Mouse (Mus musculus) left cerebral cortex, postnatal 4 days (tissue): ENCODE data around the gene Disc1. TPM values are rescaled to one million over a fixed set of nuclear protein-coding genes. Genes with fewer than 3 reads are reported as not detected.

Experiments
- DNase-seq: peaks from one replicate; pipeline ENCODE4 v3.0.0-alpha.2; 2022
- intact Hi-C: fragments of 180-260 bp; cut with DNase I; formaldehyde crosslinking; loops from one replicate; pipeline ENCODE4 v1.15.1; 2025
- total RNA-seq, 2 experiments: library from RNA; stranded (reverse); gene quantifications; 2 replicates each; pipeline ENCODE4 v1.2.3; 2021

The Disc1 gene
- total RNA-seq, 2 experiments from 2014 or later, result 3.9 to 4.4 TPM

- intact Hi-C loops, result loop anchor here (10.0 kb wide), 1 partner anchor 508 kb away; no protein-coding TSS in a partner anchor
- DNase-seq, result peak; percentile 73
Measured at GRCm38 (mm10) chr8:125066913-125067595, 13.1 kb downstream of the Disc1 start.

DNA sequence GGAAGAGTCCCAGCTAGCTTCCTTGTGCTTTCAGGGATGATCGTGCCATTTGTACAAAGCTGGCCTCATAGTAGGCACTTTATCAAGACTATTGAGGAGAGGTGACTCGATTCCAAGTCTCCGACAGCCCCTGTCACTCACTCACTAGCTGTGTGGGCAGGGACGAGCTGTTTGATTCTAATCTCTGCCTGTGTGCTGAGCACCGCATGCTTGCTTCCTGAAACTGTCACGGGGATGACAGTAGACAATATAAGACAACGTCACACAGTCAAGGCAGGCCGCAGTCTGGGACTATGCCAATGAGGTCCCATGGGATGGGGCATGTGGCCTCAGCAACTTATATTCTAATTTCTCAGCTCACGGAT is 13.6 kb downstream of the Disc1 start:
- intact Hi-C loops, result loop anchor here (10.0 kb wide), 1 partner anchor 507 kb away; no protein-coding TSS in a partner anchor
- peak; percentile 69 for DNase-seq

- DNase-seq, result no peak
- intact Hi-C loops, result loop anchor here (10.0 kb wide), 1 partner anchor 506 kb away; no protein-coding TSS in a partner anchor
Measured at GRCm38 (mm10) chr8:125068146-125068905, 14.3 kb downstream of the Disc1 start.

DNA sequence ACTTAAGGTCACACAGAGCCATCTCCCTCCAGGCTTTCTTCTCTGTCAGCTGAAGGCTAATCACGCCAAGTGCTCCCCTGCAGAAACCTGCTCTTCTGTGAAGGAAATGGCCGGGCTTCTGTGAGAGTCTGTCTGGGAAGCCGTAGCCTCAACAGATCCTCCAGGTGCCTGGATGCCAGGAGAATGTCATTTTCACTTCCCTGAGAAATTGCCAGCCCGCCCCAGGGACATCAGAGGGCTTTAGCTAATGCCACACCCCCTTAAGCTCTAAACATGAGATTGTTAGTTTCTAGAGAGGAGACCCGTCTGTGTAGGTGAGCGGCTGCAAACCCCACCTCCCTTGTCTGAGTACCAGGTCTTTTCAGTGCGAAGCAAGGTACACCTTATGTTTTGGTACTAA is 15.3 kb downstream of the Disc1 start:
- intact Hi-C loops, result loop anchor here (10.0 kb wide), 1 partner anchor 505 kb away; no protein-coding TSS in a partner anchor
- no peak for DNase-seq

- no peak for DNase-seq
- intact Hi-C loops, result loop anchor here (10.0 kb wide), 1 partner anchor 505 kb away; no protein-coding TSS in a partner anchor
Measured at GRCm38 (mm10) chr8:125069733-125070132, 15.7 kb downstream of the Disc1 start.

- intact Hi-C loops, result no loop called here
- DNase-seq, result no peak
Measured at GRCm38 (mm10) chr8:125074141-125074540, 20.1 kb downstream of the Disc1 start.

- intact Hi-C loops, result no loop called here
- DNase-seq, result no peak
Measured at GRCm38 (mm10) chr8:125074581-125074980, 20.6 kb downstream of the Disc1 start.

DNA sequence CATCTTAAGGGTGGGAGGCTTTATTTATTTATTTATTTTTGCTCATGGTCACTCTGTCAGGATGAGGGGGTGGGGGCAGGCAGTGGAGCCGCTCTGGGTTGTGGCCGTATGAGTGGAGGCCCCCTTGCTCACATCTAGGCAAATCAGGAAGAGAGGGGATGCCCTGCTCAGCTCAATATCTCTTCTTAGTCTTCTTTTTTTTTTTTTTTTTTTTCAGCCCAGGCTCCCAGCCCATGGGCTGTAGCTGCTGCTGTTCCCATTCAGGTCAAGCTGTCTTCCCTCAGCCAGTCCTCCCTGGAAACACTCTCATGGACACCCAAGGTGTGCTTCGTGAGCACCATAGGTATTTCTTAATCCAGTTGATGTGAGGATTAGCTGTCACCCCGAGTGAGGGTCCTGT is 21.4 kb downstream of the Disc1 start:
- no peak for DNase-seq
- intact Hi-C loops, result no loop called here

DNA sequence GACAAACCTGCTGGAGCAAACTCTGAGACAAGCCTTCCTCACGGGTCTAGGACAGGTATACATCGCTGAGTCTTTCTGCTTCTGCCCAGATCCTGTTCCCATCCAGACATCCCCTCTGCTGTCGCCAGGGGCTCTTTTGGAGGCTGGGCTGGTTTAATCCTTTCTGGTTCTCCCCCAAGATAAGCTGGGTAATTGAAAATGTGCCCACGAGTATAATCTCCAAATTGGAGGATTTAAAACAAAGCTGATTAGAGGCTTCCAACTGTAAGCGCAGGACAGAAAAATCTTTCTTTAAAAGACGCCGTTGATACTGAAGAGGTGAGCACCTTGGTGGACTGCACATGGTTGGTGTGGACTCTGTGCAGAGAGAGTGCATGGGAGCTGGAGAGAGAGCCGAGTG is 23.3 kb downstream of the Disc1 start:
- intact Hi-C loops, result no loop called here

GRCm38 (mm10) chr8:125078771-125079384 is 24.9 kb downstream of the Disc1 start:
- intact Hi-C loops, result no loop called here
- DNase-seq, result peak; percentile 91

More for the DNA sequence above, 23.3 kb downstream of the Disc1 start:
- DNase-seq, result no peak

- intact Hi-C loops, result no loop called here
- peak; percentile 31 for DNase-seq
Measured at GRCm38 (mm10) chr8:125080388-125081344, 26.7 kb downstream of the Disc1 start.

GRCm38 (mm10) chr8:125083746-125084145 is 29.8 kb downstream of the Disc1 start:
- intact Hi-C loops, result no loop called here
- peak; percentile 63 for DNase-seq

- no peak for DNase-seq
- intact Hi-C loops, result no loop called here
Measured at GRCm38 (mm10) chr8:125084523-125084922, 30.5 kb downstream of the Disc1 start.

DNA sequence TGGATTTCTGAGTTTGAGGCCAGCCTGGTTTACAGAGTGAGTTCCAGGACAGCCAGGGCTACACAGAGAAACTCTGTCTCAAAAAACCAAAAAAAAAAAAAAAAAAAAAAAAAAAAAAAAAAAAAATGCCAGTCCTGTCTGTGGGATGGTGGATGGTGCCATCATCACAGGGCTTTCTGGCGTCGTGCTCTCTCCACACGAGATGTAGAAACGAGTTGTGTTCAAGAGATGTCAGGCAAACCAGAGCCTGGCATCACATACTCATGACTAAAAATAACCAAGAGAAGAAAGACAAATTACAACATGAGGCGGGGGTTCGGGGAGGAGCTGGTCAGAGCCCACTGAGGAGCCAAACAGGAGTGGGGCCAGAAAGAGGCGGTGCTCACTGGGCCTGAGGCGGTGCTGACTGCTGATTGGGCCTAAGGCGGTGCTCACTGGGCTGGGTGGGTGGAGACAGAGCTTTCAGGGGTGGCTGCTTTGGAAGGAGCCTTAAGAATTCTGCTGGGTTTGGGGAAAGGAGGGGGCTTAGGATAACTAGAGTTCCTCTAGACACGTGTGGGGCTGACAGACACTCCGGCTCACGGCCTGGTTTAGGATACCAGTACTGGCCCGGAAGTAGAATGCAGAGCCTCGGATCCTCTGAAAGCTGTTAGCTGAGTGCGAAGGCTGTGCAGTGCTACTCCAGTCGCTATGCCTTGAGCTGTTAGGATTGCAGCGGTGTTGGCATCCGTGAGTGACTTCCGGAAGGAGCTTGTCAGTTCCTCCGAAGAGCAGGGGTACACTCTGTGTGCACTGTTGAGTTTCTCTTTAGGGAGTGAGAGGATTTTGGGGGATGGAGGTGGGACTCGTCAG is 37.1 kb downstream of the Disc1 start:
- intact Hi-C loops, result no loop called here
- DNase-seq, result peak; percentile 50

DNA sequence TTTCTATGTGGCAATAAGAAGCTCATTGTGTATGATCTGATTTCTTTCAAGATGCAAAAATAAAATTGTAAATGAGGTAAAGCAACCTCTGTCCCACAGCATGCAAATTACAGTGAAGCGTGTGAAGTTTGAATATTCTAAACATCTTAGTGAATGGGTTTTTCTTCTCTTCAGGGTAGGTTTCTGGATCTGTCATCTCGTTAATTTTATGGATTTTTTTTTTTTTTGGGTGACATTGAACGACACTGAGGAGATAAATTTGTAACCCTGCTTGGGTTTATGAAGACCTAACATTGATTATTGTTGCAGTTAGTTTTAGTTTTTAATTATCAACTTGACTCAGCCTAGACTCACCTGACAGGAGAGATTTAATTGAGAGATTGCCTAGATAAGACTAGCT is 43.1 kb downstream of the Disc1 start:
- intact Hi-C loops, result no loop called here
- no peak for DNase-seq

DNA sequence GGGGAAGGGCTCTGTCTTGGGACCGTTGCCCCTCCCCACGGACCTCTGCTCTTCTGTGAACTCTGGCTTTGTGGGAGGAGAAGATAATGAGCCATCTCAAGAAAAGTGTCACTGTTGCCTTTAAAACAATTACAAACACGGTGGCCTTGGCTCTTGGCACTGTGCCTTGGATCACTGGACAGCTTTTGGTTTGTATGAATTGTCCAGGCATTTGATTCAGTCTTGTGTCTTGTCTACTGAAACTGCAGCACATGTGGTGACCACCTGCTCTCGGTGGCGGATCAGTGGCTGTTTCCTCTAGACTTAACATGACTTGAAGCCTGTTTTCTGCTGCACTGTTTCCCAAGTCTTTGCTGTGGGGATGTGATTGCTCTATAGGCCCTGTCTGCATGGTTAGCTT is 44.1 kb downstream of the Disc1 start:
- peak; percentile 46 for DNase-seq

GRCm38 (mm10) chr8:125102303-125102702 is 48.3 kb downstream of the Disc1 start:
- intact Hi-C loops, result no loop called here

More for the DNA sequence above, 44.1 kb downstream of the Disc1 start:
- intact Hi-C loops, result no loop called here

DNA sequence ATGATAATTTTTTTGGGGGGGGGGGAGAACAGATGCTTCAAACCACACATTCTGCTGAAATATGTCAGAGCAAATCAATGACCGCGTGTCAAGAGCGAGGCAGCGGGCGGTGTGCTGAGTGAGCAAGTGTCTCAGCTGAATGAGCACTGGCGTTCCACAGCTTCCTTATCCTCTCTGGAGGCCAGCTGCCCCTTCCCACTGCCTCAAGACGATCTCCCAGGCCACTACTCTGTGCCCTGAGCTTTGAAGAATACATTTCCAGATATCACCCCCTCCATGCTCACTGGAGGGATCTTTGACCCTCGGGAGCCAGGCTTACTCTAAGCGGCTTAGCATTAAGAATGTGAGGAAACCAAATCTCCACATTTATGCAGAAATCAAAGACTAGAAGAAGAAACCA is 59.2 kb downstream of the Disc1 start:
- DNase-seq, result no peak
- intact Hi-C loops, result no loop called here

More at GRCm38 (mm10) chr8:125102303-125102702, 48.3 kb downstream of the Disc1 start:
- DNase-seq, result no peak

DNA sequence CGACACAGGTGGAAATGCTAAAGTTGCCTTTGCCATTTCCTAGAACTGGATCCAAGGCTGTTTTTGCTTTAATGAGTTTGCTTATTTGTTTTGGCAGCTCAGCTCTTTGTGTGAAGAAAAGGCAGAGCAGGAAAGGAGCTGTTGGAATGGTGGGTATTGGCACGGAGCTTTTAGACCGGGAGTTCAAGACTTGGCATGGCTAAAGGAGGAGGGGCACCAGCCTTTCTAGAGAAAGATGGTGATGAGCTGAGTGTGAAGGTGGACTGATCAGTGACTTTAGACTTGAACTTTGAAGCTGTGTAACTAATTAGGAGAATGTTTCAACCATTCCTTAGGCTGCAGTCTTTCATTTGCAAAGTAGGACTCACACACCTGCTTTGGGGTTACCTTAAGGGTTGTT is 59.8 kb downstream of the Disc1 start:
- no peak for DNase-seq
- intact Hi-C loops, result no loop called here
